Comparison of ENCODE assay signal across 8 mouse cellular contexts in the genomic region with DNA sequence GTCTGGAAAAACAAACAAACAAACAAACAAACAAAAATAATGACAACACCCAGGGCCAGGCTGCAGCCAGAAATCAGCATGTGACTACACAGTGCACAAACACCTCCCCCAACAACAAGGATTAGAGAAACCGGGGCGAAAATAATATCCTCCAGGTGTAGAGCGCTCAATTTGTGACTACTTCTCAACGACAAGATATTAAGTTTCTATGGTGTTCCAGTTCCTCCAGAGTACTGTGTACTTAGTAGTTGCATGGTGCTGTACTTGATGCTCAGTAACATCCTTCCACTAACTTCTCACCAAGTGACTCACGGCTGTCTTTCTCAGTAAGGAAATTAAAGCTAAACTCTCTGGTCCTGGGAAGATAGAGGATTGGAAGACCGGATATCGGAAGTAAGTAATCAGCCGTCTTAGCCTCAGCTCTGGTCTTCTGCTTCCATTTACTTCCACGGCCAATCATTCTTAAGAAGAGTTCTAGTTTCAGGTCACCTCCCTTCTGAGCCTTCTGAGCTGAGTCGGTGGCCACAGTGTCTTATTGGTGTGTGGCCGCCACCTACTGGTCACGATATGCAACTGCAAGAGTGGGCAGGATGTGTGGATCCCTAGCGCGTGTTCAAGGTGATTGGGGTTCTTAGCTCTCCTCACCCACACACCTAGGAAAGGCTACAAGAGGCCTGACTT. TPM values are rescaled to one million over a fixed set of nuclear protein-coding genes. Genes with fewer than 3 reads are reported as not detected.
DNase-seq lines count a peak whose midpoint lies in the region; ATAC-seq and TF ChIP-seq lines count a peak whose summit lies in the region.

No protein-coding gene starts in this region.

- TF ChIP-seq CTCF in spleen, adult 2 months (IDR thresholded peaks at IDR 0.05; ENCODE audit: extremely low read depth, insufficient read depth, insufficient read length, insufficient replicate concordance) = peak; percentile 94; the same call in 1 of the 2 replicates

- peaks cover 8% of the 10 kb centered on the region; the same call in 1 of the 2 replicates for H3K27me3 ChIP-seq in embryonic facial prominence, embryonic 14.5 days (replicated peaks; ENCODE audit: control insufficient read depth, insufficient read depth, low read length)
- peaks cover 22% of the 10 kb centered on the region for H3K27me3 ChIP-seq in limb, embryonic 13.5 days
- no peaks in the 10 kb centered on the region for H3K27me3 ChIP-seq in midbrain, embryonic 16.5 days (ENCODE audit: control insufficient read depth, insufficient read depth, low read depth, low read length)
- H3K27me3 ChIP-seq in spleen, adult 2 months (ENCODE audit: control insufficient read depth, insufficient read depth, low read length) = no peaks in the 10 kb centered on the region

- peak; percentile 91 for ATAC-seq in embryonic facial prominence, embryonic 14.5 days (ENCODE audit: low read depth)
- peak; percentile 85 for ATAC-seq in limb, embryonic 13.5 days (ENCODE audit: low FRiP score, low read depth)
- ATAC-seq in midbrain, embryonic 16.5 days = peak; percentile 94

- TF ChIP-seq POLR2A in spleen, adult 2 months (IDR thresholded peaks at IDR 0.05; ENCODE audit: low read depth, low read length) = no peak

- no peak overlapping the region for H3K27ac ChIP-seq in embryonic facial prominence, embryonic 14.5 days (replicated peaks; ENCODE audit: low read depth, low read length)
- H3K27ac ChIP-seq in limb, embryonic 13.5 days = no peak overlapping the region
- no peak overlapping the region for H3K27ac ChIP-seq in midbrain, embryonic 16.5 days (ENCODE audit: low read length)
- H3K27ac ChIP-seq in spleen, adult 2 months (ENCODE audit: insufficient read depth, low read length) = no peak overlapping the region

- 22% methylated on average over 14 of the region's 14 CpGs for WGBS in embryonic facial prominence, embryonic 14.5 days
- WGBS in limb, embryonic 13.5 days = 26% methylated on average over 14 of the region's 14 CpGs
- WGBS in midbrain, embryonic 16.5 days = 33% methylated on average over 14 of the region's 14 CpGs
- WGBS in spleen, adult 2 months = 37% methylated on average over 14 of the region's 14 CpGs

- DNase-seq in 416B (ENCODE audit: low read depth) = peak; percentile 89
- DNase-seq in adrenal gland, postnatal 4 days (ENCODE audit: low spot score in 2 of 2) = peak; percentile 26 to 55
- peak; percentile 92 for DNase-seq in embryonic facial prominence, embryonic 14.5 days (ENCODE audit: low spot score)
- DNase-seq in heart, adult 8-10 months (ENCODE audit: low spot score) = peak; percentile 79
- DNase-seq in kidney, adult 8-10 months = peak; percentile 78 to 85
- DNase-seq in spleen, adult 2 months (ENCODE audit: low read depth in 1 of 2, low spot score in 2 of 2) = peak; percentile 47 to 69

- H3K9me3 ChIP-seq in embryonic facial prominence, embryonic 14.5 days (ENCODE audit: control insufficient read depth, low read length) = 0 out of 2 replicates have a peak, but pooled peaks cover 3% of the 10 kb centered on the region
- H3K9me3 ChIP-seq in limb, embryonic 13.5 days = no peaks in the 10 kb centered on the region
- H3K9me3 ChIP-seq in midbrain, embryonic 16.5 days (replicated peaks; ENCODE audit: control insufficient read depth, low read length, poor library complexity, severe bottlenecking) = no peaks in the 10 kb centered on the region

- H3K4me1 ChIP-seq in embryonic facial prominence, embryonic 14.5 days (ENCODE audit: control insufficient read depth, insufficient read depth, low read length) = no peaks in the 10 kb centered on the region
- H3K4me1 ChIP-seq in limb, embryonic 13.5 days = no peaks in the 10 kb centered on the region
- no peaks in the 10 kb centered on the region for H3K4me1 ChIP-seq in midbrain, embryonic 16.5 days (ENCODE audit: control insufficient read depth, insufficient read depth, low read length)
- H3K4me1 ChIP-seq in spleen, adult 2 months (ENCODE audit: control insufficient read depth, insufficient read depth, insufficient read length) = no peaks in the 10 kb centered on the region

- H3K4me2 ChIP-seq in embryonic facial prominence, embryonic 14.5 days (ENCODE audit: low read depth, low read length) = no peak overlapping the region
- H3K4me2 ChIP-seq in limb, embryonic 13.5 days (replicated peaks) = no peak overlapping the region
- no peak overlapping the region for H3K4me2 ChIP-seq in midbrain, embryonic 16.5 days (ENCODE audit: low read length)

- H3K36me3 ChIP-seq in embryonic facial prominence, embryonic 14.5 days (ENCODE audit: control insufficient read depth, insufficient read depth, low read length) = no peaks in the 10 kb centered on the region
- no peaks in the 10 kb centered on the region for H3K36me3 ChIP-seq in limb, embryonic 13.5 days
- no peaks in the 10 kb centered on the region for H3K36me3 ChIP-seq in midbrain, embryonic 16.5 days (ENCODE audit: control insufficient read depth, insufficient read depth, low read length)
- H3K36me3 ChIP-seq in spleen, adult 2 months (ENCODE audit: control insufficient read depth, insufficient read depth, low read length) = no peaks in the 10 kb centered on the region

- no peak overlapping the region for H3K4me3 ChIP-seq in embryonic facial prominence, embryonic 14.5 days (ENCODE audit: low read depth, low read length)
- no peak overlapping the region for H3K4me3 ChIP-seq in limb, embryonic 13.5 days
- H3K4me3 ChIP-seq in midbrain, embryonic 16.5 days (ENCODE audit: low read depth, low read length) = no peak overlapping the region
- H3K4me3 ChIP-seq in spleen, adult 2 months (ENCODE audit: extremely low read depth, insufficient read depth, insufficient read length) = no peak overlapping the region

- H3K9ac ChIP-seq in embryonic facial prominence, embryonic 14.5 days (ENCODE audit: low read depth, low read length) = no peak overlapping the region
- no peak overlapping the region for H3K9ac ChIP-seq in limb, embryonic 13.5 days
- no peak overlapping the region for H3K9ac ChIP-seq in midbrain, embryonic 16.5 days (ENCODE audit: low read depth, low read length)

RNA-seq across cellular contexts. Expression of a gene that starts 19.9 kb away (rescaled TPM):
- 10 to 100 TPM in 1 of 2 experiments, under 1 TPM in 1; 0.54 to 10.3 TPM for total RNA-seq in adrenal gland, postnatal 4 days (2021)
- polyA plus RNA-seq in embryonic facial prominence, embryonic 14.5 days (2014; fragmentation: Nextera tagmentation; extraction: Ambion mirVana) = 6.8 and 10.9 TPM in 2 replicates
- under 1 TPM in 2 of 4 experiments, not detected in 2; 0.16 to 0.23 TPM for total RNA-seq in heart, adult 8-10 months (2022)
- 1.5 and 1.7 TPM in 2 replicates for polyA plus RNA-seq in limb, embryonic 13.5 days (2015; fragmentation: Nextera tagmentation; extraction: Ambion mirVana)
- 1.5 and 7.2 TPM in 2 replicates for polyA plus RNA-seq in midbrain, embryonic 16.5 days (2015; fragmentation: Nextera tagmentation; extraction: Ambion mirVana)
- 1.4 and 1.8 TPM in 2 replicates for polyA plus RNA-seq in spleen, adult 2 months (2012; rRNA removed)

Comparison
In these comparisons a context has a peak if more than half of its experiments do, and no peak if none do; other contexts are left out.
1. DNase-seq: peak in every context shown above with its lines; median percentile 92 in embryonic facial prominence, embryonic 14.5 days; 89 in 416B; 82 in kidney, adult 8-10 months; 79 in heart, adult 8-10 months; 58 in spleen, adult 2 months; 40 in adrenal gland, postnatal 4 days.